Mouse (Mus musculus): ENCODE results near the gene Olfr519. TPM values are rescaled to one million over a fixed set of nuclear protein-coding genes. Genes with fewer than 3 reads are reported as not detected.

The Olfr519 gene
- polyA plus RNA-seq, 1 experiment, result not detected

- no peaks in the 10 kb centered on the region for H3K9me3 ChIP-seq (replicated peaks; ENCODE audit: control insufficient read depth, insufficient read depth, low read length, poor library complexity, severe bottlenecking)
- H3K4me3 ChIP-seq (ENCODE audit: low read depth, low read length), result no peak within 1 kb of the TSS
- no peaks in the 10 kb centered on the region for H3K36me3 ChIP-seq (ENCODE audit: control insufficient read depth, insufficient read depth, low read length, poor library complexity, severe bottlenecking)
- H3K27me3 ChIP-seq (ENCODE audit: control insufficient read depth, insufficient read depth, low read length, poor library complexity, severe bottlenecking), result no peaks in the 10 kb centered on the region
- H3K4me1 ChIP-seq (ENCODE audit: control insufficient read depth, insufficient read depth, low read length), result no peaks in the 10 kb centered on the region
- H3K9ac ChIP-seq (ENCODE audit: low read depth, poor library complexity, severe bottlenecking), result no peak within 1 kb of the TSS
- TF ChIP-seq EP300 (IDR thresholded peaks at IDR 0.05; ENCODE audit: insufficient read depth, low read depth, low read length), result no peak
- no peak for TF ChIP-seq POLR2A (IDR thresholded peaks at IDR 0.05; ENCODE audit: insufficient read depth, low read length)
- no peak for TF ChIP-seq CTCF (IDR thresholded peaks at IDR 0.05; ENCODE audit: low read depth, low read length)
- no peak within 1 kb of the TSS for H3K27ac ChIP-seq (ENCODE audit: insufficient read depth, low read length)
These were observed 9.3 kb downstream of the Olfr519 start, which contains the start of gene Olfr518 for GRCm38 (mm10) chr7:108884906-108885305. Gene Olfr518, minus strand, starts transcription at chr7:108885006.

- H3K36me3 ChIP-seq (ENCODE audit: control insufficient read depth, insufficient read depth, low read length, poor library complexity, severe bottlenecking), result no peaks in the 10 kb centered on the region
- TF ChIP-seq EP300 (IDR thresholded peaks at IDR 0.05; ENCODE audit: insufficient read depth, low read depth, low read length) (no peak), CTCF (IDR thresholded peaks at IDR 0.05; ENCODE audit: low read depth, low read length) (no peak), POLR2A (IDR thresholded peaks at IDR 0.05; ENCODE audit: insufficient read depth, low read length) (no peak)
- no peak within 1 kb of the TSS for H3K27ac ChIP-seq (ENCODE audit: insufficient read depth, low read length)
These were observed 21.9 kb downstream of the Olfr519 start, which contains the start of gene Olfr517 for GRCm38 (mm10) chr7:108872279-108872678. Gene Olfr517, minus strand, starts transcription at chr7:108872379.

GRCm38 (mm10) chr7:108850429-108850828 lies 43.8 kb downstream of the Olfr519 start, which contains the start of gene Olfr516:
Gene Olfr516, minus strand, starts transcription at chr7:108850529.
- H3K4me1 ChIP-seq (ENCODE audit: control insufficient read depth, insufficient read depth, low read length), result no peaks in the 10 kb centered on the region
- H3K27ac ChIP-seq (ENCODE audit: insufficient read depth, low read length), result no peak within 1 kb of the TSS
- no peaks in the 10 kb centered on the region for H3K27me3 ChIP-seq (ENCODE audit: control insufficient read depth, insufficient read depth, low read length, poor library complexity, severe bottlenecking)
- H3K9ac ChIP-seq (ENCODE audit: low read depth, poor library complexity, severe bottlenecking), result no peak within 1 kb of the TSS
- no peaks in the 10 kb centered on the region for H3K9me3 ChIP-seq (replicated peaks; ENCODE audit: control insufficient read depth, insufficient read depth, low read length, poor library complexity, severe bottlenecking)
- no peaks in the 10 kb centered on the region for H3K36me3 ChIP-seq (ENCODE audit: control insufficient read depth, insufficient read depth, low read length, poor library complexity, severe bottlenecking)
- no peak within 1 kb of the TSS for H3K4me3 ChIP-seq (ENCODE audit: low read depth, low read length)
- TF ChIP-seq EP300 (IDR thresholded peaks at IDR 0.05; ENCODE audit: insufficient read depth, low read depth, low read length) (no peak), CTCF (IDR thresholded peaks at IDR 0.05; ENCODE audit: low read depth, low read length) (no peak), POLR2A (IDR thresholded peaks at IDR 0.05; ENCODE audit: insufficient read depth, low read length) (no peak)

More at GRCm38 (mm10) chr7:108872279-108872678, 21.9 kb downstream of the Olfr519 start, which contains the start of gene Olfr517:
- H3K4me1 ChIP-seq (ENCODE audit: control insufficient read depth, insufficient read depth, low read length), result no peaks in the 10 kb centered on the region
- no peak within 1 kb of the TSS for H3K4me3 ChIP-seq (ENCODE audit: low read depth, low read length)
- H3K27me3 ChIP-seq (ENCODE audit: control insufficient read depth, insufficient read depth, low read length, poor library complexity, severe bottlenecking), result no peaks in the 10 kb centered on the region
- H3K9me3 ChIP-seq (replicated peaks; ENCODE audit: control insufficient read depth, insufficient read depth, low read length, poor library complexity, severe bottlenecking), result no peaks in the 10 kb centered on the region
- H3K9ac ChIP-seq (ENCODE audit: low read depth, poor library complexity, severe bottlenecking), result no peak within 1 kb of the TSS

Other genes with a start within 250 kb of the Olfr519 start
- not detected in 2 replicates for gene Olfr509, start 242.5 kb downstream of the Olfr519 start, polyA plus RNA-seq (2011; ENCODE audit: insufficient read depth, insufficient read length, low read depth, missing spikeins)
- gene Olfr510, start 228.0 kb downstream of the Olfr519 start, polyA plus RNA-seq (2011; ENCODE audit: insufficient read depth, insufficient read length, low read depth, missing spikeins), result not detected in 2 replicates
- not detected in 2 replicates for gene Olfr512, start 181.1 kb downstream of the Olfr519 start, polyA plus RNA-seq (2011; ENCODE audit: insufficient read depth, insufficient read length, low read depth, missing spikeins)
- not detected in 2 replicates for gene Olfr513, start 143.4 kb downstream of the Olfr519 start, polyA plus RNA-seq (2011; ENCODE audit: insufficient read depth, insufficient read length, low read depth, missing spikeins)
- gene Olfr514, start 68.4 kb downstream of the Olfr519 start, polyA plus RNA-seq (2011; ENCODE audit: insufficient read depth, insufficient read length, low read depth, missing spikeins), result not detected in 2 replicates
- gene Olfr516, start 43.9 kb downstream of the Olfr519 start, polyA plus RNA-seq (2011; ENCODE audit: insufficient read depth, insufficient read length, low read depth, missing spikeins), result not detected in 2 replicates
- gene Olfr517, start 22.0 kb downstream of the Olfr519 start, polyA plus RNA-seq (2011; ENCODE audit: insufficient read depth, insufficient read length, low read depth, missing spikeins), result not detected in 2 replicates
- not detected in 2 replicates for gene Olfr518, start 9.4 kb downstream of the Olfr519 start, polyA plus RNA-seq (2011; ENCODE audit: insufficient read depth, insufficient read length, low read depth, missing spikeins)
- not detected in 2 replicates for gene Nlrp10, start 35.8 kb upstream of the Olfr519 start, polyA plus RNA-seq (2011; ENCODE audit: insufficient read depth, insufficient read length, low read depth, missing spikeins)
- gene Eif3f, start 40.0 kb upstream of the Olfr519 start, polyA plus RNA-seq (2011; ENCODE audit: insufficient read depth, insufficient read length, low read depth, missing spikeins), result 223 and 235 TPM in 2 replicates
- gene Tub, start 55.9 kb upstream of the Olfr519 start, polyA plus RNA-seq (2011; ENCODE audit: insufficient read depth, insufficient read length, low read depth, missing spikeins), result 3.2 and 3.8 TPM in 2 replicates
- gene Ric3, start 188.9 kb upstream of the Olfr519 start, polyA plus RNA-seq (2011; ENCODE audit: insufficient read depth, insufficient read length, low read depth, missing spikeins), result 2.7 and 5.4 TPM in 2 replicates

All from ES-Bruce4 (cell line).